Mouse (Mus musculus) brain, embryonic 14.5 days (tissue): ENCODE data around the gene Fzd4. TPM values are rescaled to one million over a fixed set of nuclear protein-coding genes. Genes with fewer than 3 reads are reported as not detected.

ENCODE experiments used
- DNase-seq: peaks from one replicate; pipeline ENCODE4 v3.0.0-alpha.2; 2011; ENCODE audit warnings: low read depth
- CTCF ChIP-seq: fragments of 200-500 bp; IDR thresholded peaks from 2 replicates; pipeline ENCODE4 v1.5.1; 2012; ENCODE audit warnings: inconsistent platforms, mild to moderate bottlenecking, moderate library complexity, borderline replicate concordance; ENCODE audit not compliant: insufficient read depth, insufficient read length; ENCODE audit errors: extremely low read depth
- POLR2A ChIP-seq: fragments of 200-500 bp; IDR thresholded peaks from 2 replicates; pipeline ENCODE4 v1.6.1; 2012; ENCODE audit warnings: mild to moderate bottlenecking, inconsistent platforms, borderline replicate concordance; ENCODE audit not compliant: poor library complexity, insufficient read depth, insufficient read length, severe bottlenecking; ENCODE audit errors: extremely low read depth
- polyA plus RNA-seq: library from polyadenylated mRNA; depleted of rRNA; stranded (reverse); fragments of >200 nt; gene quantifications from 2 replicates; pipeline ENCODE4 v1.2.3, GENCODE M21; 2012

The Fzd4 gene
- polyA plus RNA-seq, 1 experiment, result 3.1 TPM

GRCm38 (mm10) chr7:89418917-89419679 is 14.9 kb downstream of the Fzd4 start:
- no peak for TF ChIP-seq POLR2A
- no peak for TF ChIP-seq CTCF
- DNase-seq, result peak; percentile 65

GRCm38 (mm10) chr7:89421294-89421693 is 17.1 kb downstream of the Fzd4 start:
- TF ChIP-seq POLR2A, result no peak
- TF ChIP-seq CTCF, result no peak
- DNase-seq, result no peak

- DNase-seq, result no peak
- no peak for TF ChIP-seq POLR2A
- TF ChIP-seq CTCF, result no peak
Observed at GRCm38 (mm10) chr7:89422650-89423049, 18.5 kb downstream of the Fzd4 start.

- TF ChIP-seq POLR2A, result no peak
- TF ChIP-seq CTCF, result no peak
- no peak for DNase-seq
Observed at GRCm38 (mm10) chr7:89423194-89423593, 19.0 kb downstream of the Fzd4 start.

- DNase-seq, result no peak
- no peak for TF ChIP-seq CTCF
- TF ChIP-seq POLR2A, result no peak
Observed at GRCm38 (mm10) chr7:89423688-89424255, 19.6 kb downstream of the Fzd4 start.

GRCm38 (mm10) chr7:89424659-89425058 is 20.5 kb downstream of the Fzd4 start:
- DNase-seq, result no peak

GRCm38 (mm10) chr7:89425803-89426725 is 21.9 kb downstream of the Fzd4 start:
- no peak for DNase-seq
- TF ChIP-seq POLR2A (no peak), CTCF (no peak)

More at GRCm38 (mm10) chr7:89424659-89425058, 20.5 kb downstream of the Fzd4 start:
- TF ChIP-seq CTCF (no peak), POLR2A (no peak)

- no peak for TF ChIP-seq POLR2A
- TF ChIP-seq CTCF, result no peak
- DNase-seq, result no peak
Observed at GRCm38 (mm10) chr7:89427101-89427500, 22.9 kb downstream of the Fzd4 start.

- no peak for TF ChIP-seq POLR2A
- no peak for TF ChIP-seq CTCF
- no peak for DNase-seq
Observed at GRCm38 (mm10) chr7:89428804-89429203, 24.6 kb downstream of the Fzd4 start.

- no peak for DNase-seq
- TF ChIP-seq POLR2A (no peak), CTCF (no peak)
Observed at GRCm38 (mm10) chr7:89429326-89429725, 25.2 kb downstream of the Fzd4 start.

- TF ChIP-seq CTCF, result no peak
- TF ChIP-seq POLR2A, result no peak
- no peak for DNase-seq
Observed at GRCm38 (mm10) chr7:89431185-89431584, 27.0 kb downstream of the Fzd4 start.
